Mouse (Mus musculus): ENCODE data around the gene Dock9.

- TF ChIP-seq CTCF (IDR thresholded peaks at IDR 0.05) (no peak), POLR2A (IDR thresholded peaks at IDR 0.05; ENCODE audit: insufficient read depth, low read depth, low read length) (no peak)
These were observed 823 bp downstream of the Dock9 start for GRCm38 (mm10) chr14:121796571-121797456.
